Mouse (Mus musculus) ES-Bruce4 (cell line): ENCODE measurements around the gene Platr17.

Experiments used
- CTCF ChIP-seq: IDR thresholded peaks from one replicate; pipeline ENCODE4 v1.8.1; 2011; ENCODE audit warnings: low read depth, low read length
- EP300 ChIP-seq: IDR thresholded peaks from 2 replicates; pipeline ENCODE4 v1.6.1; 2011; ENCODE audit warnings: low read depth, low read length; ENCODE audit not compliant: insufficient read depth
- POLR2A ChIP-seq: IDR thresholded peaks from one replicate; pipeline ENCODE4 v1.8.1; 2011; ENCODE audit warnings: low read length; ENCODE audit not compliant: insufficient read depth

DNA sequence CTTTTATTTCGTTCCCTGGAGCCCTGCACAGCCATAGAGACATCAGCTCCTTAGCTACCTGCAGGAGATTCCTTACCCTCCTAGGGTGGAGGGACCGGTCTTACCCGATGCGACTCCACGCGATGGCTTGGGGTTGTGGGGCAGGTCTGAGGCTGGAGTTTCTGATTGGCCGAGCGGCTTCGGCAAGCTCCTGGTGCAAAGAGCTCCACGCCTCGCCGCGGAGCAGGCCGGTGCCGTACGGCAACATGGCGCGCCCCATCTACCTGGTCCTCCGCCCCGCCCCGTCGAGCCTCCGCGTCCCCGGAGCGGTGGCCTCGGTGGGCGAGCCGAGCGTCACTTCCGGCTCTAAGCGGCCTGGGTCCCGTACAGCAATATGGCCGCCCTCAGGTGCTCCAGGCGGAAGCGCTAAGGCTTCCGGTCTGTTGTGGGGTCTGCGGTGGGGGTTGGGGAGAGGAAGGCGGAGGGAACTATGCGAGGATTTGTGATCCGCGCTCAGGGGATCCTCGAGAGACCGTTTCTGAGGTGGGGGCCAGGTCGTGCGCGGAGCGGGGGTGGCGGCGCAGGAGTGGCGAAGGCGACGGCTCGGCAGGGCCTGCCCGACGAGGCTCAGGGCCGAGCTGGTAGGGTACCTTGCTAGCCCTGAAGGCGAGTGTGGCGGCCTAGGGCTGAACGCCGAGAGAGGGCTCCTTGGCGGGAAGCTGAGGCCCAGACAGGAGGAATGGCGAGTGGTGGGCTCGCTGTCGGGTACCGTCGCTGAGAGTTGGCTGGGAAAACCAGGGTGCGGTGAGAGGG is 4.3 kb downstream of the Platr17 start, which contains the start of gene Daxx:
- TF ChIP-seq CTCF (no peak), EP300 (no peak), POLR2A (peak; percentile 86)
